Mouse (Mus musculus): ENCODE measurements at regions not wholly inside any gene's neighbourhood (a gene's known extent, or its start where the extent isn't known, plus 50 kb on each side); places are given as distances from the start of the nearest gene placed in this dataset.

DNA sequence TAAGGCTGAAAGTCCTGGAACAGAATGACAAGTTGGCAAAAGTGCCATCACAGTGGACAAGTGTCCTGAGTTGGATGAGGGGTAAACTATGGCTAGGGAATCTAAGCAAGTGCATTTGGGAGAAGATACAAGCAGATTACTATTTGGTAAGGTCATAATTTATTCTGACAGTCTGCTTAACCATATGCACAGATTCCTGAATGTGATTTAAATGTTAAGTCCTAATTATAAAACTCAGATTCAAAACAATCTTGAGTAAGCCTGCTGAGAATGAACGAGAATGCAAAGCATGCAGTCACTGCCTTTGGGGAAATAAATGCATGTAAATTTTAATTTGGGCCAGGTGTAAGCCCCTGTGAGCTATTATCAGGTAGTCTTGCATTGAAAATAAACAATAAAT lies 93.3 kb upstream of the Slc39a10 start:
- TF ChIP-seq CTCF (IDR thresholded peaks at IDR 0.05) = no peak
- no peak for TF ChIP-seq EP300 (IDR thresholded peaks at IDR 0.05; ENCODE audit: insufficient read depth, low read depth, low read length)
